Mouse (Mus musculus): ENCODE data around the gene Slc38a10. TPM values are rescaled to one million over a fixed set of nuclear protein-coding genes. Genes with fewer than 3 reads are reported as not detected.

Gene Slc38a10
- polyA plus RNA-seq, 1 experiment, result 81.9 TPM

- Histone ChIP-seq H3K36me3 (ENCODE audit: control insufficient read depth, insufficient read depth, low read length) (peaks cover 31% of the 10 kb centered on the region), H3K27me3 (ENCODE audit: control insufficient read depth, insufficient read depth, low read length) (no peaks in the 10 kb centered on the region), H3K4me1 (ENCODE audit: control insufficient read depth, insufficient read depth, insufficient read length) (no peaks in the 10 kb centered on the region), H3K4me3 (ENCODE audit: extremely low read depth, insufficient read depth, insufficient read length) (no peak overlapping the region), H3K27ac (ENCODE audit: insufficient read depth, low read length) (no peak overlapping the region)
- DNase-seq (ENCODE audit: low read depth in 1 of 2, low spot score in 2 of 2), result no peak
- WGBS, result 95% methylated on average over 5 of the region's 5 CpGs
- TF ChIP-seq POLR2A (IDR thresholded peaks at IDR 0.05; ENCODE audit: low read depth, low read length), result no peak
Observed at GRCm38 (mm10) chr11:120134148-120134547, 17.0 kb downstream of the Slc38a10 start.

GRCm38 (mm10) chr11:120129281-120129680 lies 21.9 kb downstream of the Slc38a10 start:
- Histone ChIP-seq H3K27ac (ENCODE audit: insufficient read depth, low read length) (no peak overlapping the region), H3K4me3 (ENCODE audit: extremely low read depth, insufficient read depth, insufficient read length) (no peak overlapping the region), H3K27me3 (ENCODE audit: control insufficient read depth, insufficient read depth, low read length) (no peaks in the 10 kb centered on the region), H3K36me3 (ENCODE audit: control insufficient read depth, insufficient read depth, low read length) (peaks cover 32% of the 10 kb centered on the region), H3K4me1 (ENCODE audit: control insufficient read depth, insufficient read depth, insufficient read length) (no peaks in the 10 kb centered on the region)
- TF ChIP-seq POLR2A (IDR thresholded peaks at IDR 0.05; ENCODE audit: low read depth, low read length) (no peak), CTCF (IDR thresholded peaks at IDR 0.05; ENCODE audit: extremely low read depth, insufficient read depth, insufficient read length, insufficient replicate concordance) (no peak)
- DNase-seq (ENCODE audit: low read depth in 1 of 2, low spot score in 2 of 2), result no peak
- WGBS, result 92% methylated on average over 7 of the region's 7 CpGs

- Histone ChIP-seq H3K27ac (ENCODE audit: insufficient read depth, low read length) (no peak overlapping the region), H3K4me3 (ENCODE audit: extremely low read depth, insufficient read depth, insufficient read length) (no peak overlapping the region), H3K36me3 (ENCODE audit: control insufficient read depth, insufficient read depth, low read length) (peaks cover 34% of the 10 kb centered on the region), H3K27me3 (ENCODE audit: control insufficient read depth, insufficient read depth, low read length) (no peaks in the 10 kb centered on the region), H3K4me1 (ENCODE audit: control insufficient read depth, insufficient read depth, insufficient read length) (no peaks in the 10 kb centered on the region)
- no peak for DNase-seq (ENCODE audit: low read depth in 1 of 2, low spot score in 2 of 2)
- TF ChIP-seq POLR2A (IDR thresholded peaks at IDR 0.05; ENCODE audit: low read depth, low read length) (no peak), CTCF (IDR thresholded peaks at IDR 0.05; ENCODE audit: extremely low read depth, insufficient read depth, insufficient read length, insufficient replicate concordance) (no peak)
- whole genome bisulfite sequencing, result 80% methylated on average over 2 of the region's 2 CpGs
Observed at GRCm38 (mm10) chr11:120126845-120127244, 24.3 kb downstream of the Slc38a10 start.

- TF ChIP-seq CTCF (IDR thresholded peaks at IDR 0.05; ENCODE audit: extremely low read depth, insufficient read depth, insufficient read length, insufficient replicate concordance), result no peak
- no peak for TF ChIP-seq POLR2A (IDR thresholded peaks at IDR 0.05; ENCODE audit: low read depth, low read length)
- H3K27me3 ChIP-seq (ENCODE audit: control insufficient read depth, insufficient read depth, low read length), result no peaks in the 10 kb centered on the region
- H3K36me3 ChIP-seq (ENCODE audit: control insufficient read depth, insufficient read depth, low read length), result peaks cover 28% of the 10 kb centered on the region
- H3K27ac ChIP-seq (ENCODE audit: insufficient read depth, low read length), result no peak overlapping the region
- H3K4me3 ChIP-seq (ENCODE audit: extremely low read depth, insufficient read depth, insufficient read length), result no peak overlapping the region
- no peaks in the 10 kb centered on the region for H3K4me1 ChIP-seq (ENCODE audit: control insufficient read depth, insufficient read depth, insufficient read length)
- no peak for DNase-seq (ENCODE audit: low read depth in 1 of 2, low spot score in 2 of 2)
- 94% methylated on average over 12 of the region's 12 CpGs for WGBS
Observed at GRCm38 (mm10) chr11:120122126-120122525, 29.0 kb downstream of the Slc38a10 start.

GRCm38 (mm10) chr11:120120642-120121420 lies 30.3 kb downstream of the Slc38a10 start:
- H3K36me3 ChIP-seq (ENCODE audit: control insufficient read depth, insufficient read depth, low read length), result peaks cover 35% of the 10 kb centered on the region
- no peak overlapping the region for H3K4me3 ChIP-seq (ENCODE audit: extremely low read depth, insufficient read depth, insufficient read length)
- no peaks in the 10 kb centered on the region for H3K27me3 ChIP-seq (ENCODE audit: control insufficient read depth, insufficient read depth, low read length)
- H3K27ac ChIP-seq (ENCODE audit: insufficient read depth, low read length), result no peak overlapping the region
- 92% methylated on average over 17 of the region's 17 CpGs for WGBS
- DNase-seq (ENCODE audit: low read depth in 1 of 2, low spot score in 2 of 2), result no peak
- H3K4me1 ChIP-seq (ENCODE audit: control insufficient read depth, insufficient read depth, insufficient read length), result no peaks in the 10 kb centered on the region
- TF ChIP-seq CTCF (IDR thresholded peaks at IDR 0.05; ENCODE audit: extremely low read depth, insufficient read depth, insufficient read length, insufficient replicate concordance), result no peak
- no peak for TF ChIP-seq POLR2A (IDR thresholded peaks at IDR 0.05; ENCODE audit: low read depth, low read length)

- Histone ChIP-seq H3K4me1 (ENCODE audit: control insufficient read depth, insufficient read depth, insufficient read length) (no peaks in the 10 kb centered on the region), H3K27me3 (ENCODE audit: control insufficient read depth, insufficient read depth, low read length) (no peaks in the 10 kb centered on the region), H3K36me3 (ENCODE audit: control insufficient read depth, insufficient read depth, low read length) (peaks cover 37% of the 10 kb centered on the region), H3K27ac (ENCODE audit: insufficient read depth, low read length) (no peak overlapping the region), H3K4me3 (ENCODE audit: extremely low read depth, insufficient read depth, insufficient read length) (no peak overlapping the region)
- DNase-seq (ENCODE audit: low read depth in 1 of 2, low spot score in 2 of 2), result no peak
- 90% methylated on average over 10 of the region's 10 CpGs for WGBS
- TF ChIP-seq CTCF (IDR thresholded peaks at IDR 0.05; ENCODE audit: extremely low read depth, insufficient read depth, insufficient read length, insufficient replicate concordance), result no peak
- no peak for TF ChIP-seq POLR2A (IDR thresholded peaks at IDR 0.05; ENCODE audit: low read depth, low read length)
Observed at GRCm38 (mm10) chr11:120119936-120120541, 31.1 kb downstream of the Slc38a10 start.

- TF ChIP-seq POLR2A (IDR thresholded peaks at IDR 0.05; ENCODE audit: low read depth, low read length), result no peak
- TF ChIP-seq CTCF (IDR thresholded peaks at IDR 0.05; ENCODE audit: extremely low read depth, insufficient read depth, insufficient read length, insufficient replicate concordance), result no peak
- Histone ChIP-seq H3K36me3 (ENCODE audit: control insufficient read depth, insufficient read depth, low read length) (peaks cover 33% of the 10 kb centered on the region), H3K4me1 (ENCODE audit: control insufficient read depth, insufficient read depth, insufficient read length) (no peaks in the 10 kb centered on the region), H3K4me3 (ENCODE audit: extremely low read depth, insufficient read depth, insufficient read length) (no peak overlapping the region), H3K27ac (ENCODE audit: insufficient read depth, low read length) (no peak overlapping the region), H3K27me3 (ENCODE audit: control insufficient read depth, insufficient read depth, low read length) (no peaks in the 10 kb centered on the region)
- DNase-seq (ENCODE audit: low read depth in 1 of 2, low spot score in 2 of 2), result no peak
- WGBS, result 91% methylated on average over 7 of the region's 7 CpGs
Observed at GRCm38 (mm10) chr11:120119108-120119507, 32.0 kb downstream of the Slc38a10 start.
